Mouse (Mus musculus) cerebellum, adult 2 months (tissue): ENCODE measurements at regions not wholly inside any gene's neighbourhood (a gene's known extent, or its start where the extent isn't known, plus 50 kb on each side); places are given as distances from the start of the nearest gene placed in this dataset.

Source experiments
- CTCF ChIP-seq: fragments of 200-500 bp; IDR thresholded peaks from 2 replicates; pipeline ENCODE4 v1.5.1; 2011; ENCODE audit warnings: low read depth, mild to moderate bottlenecking, control low read depth, low read length, moderate library complexity, borderline replicate concordance; ENCODE audit not compliant: insufficient read depth
- POLR2A ChIP-seq: fragments of 200-500 bp; IDR thresholded peaks from 2 replicates; pipeline ENCODE4 v1.6.1; 2011; ENCODE audit warnings: low read length, control low read depth, borderline replicate concordance; ENCODE audit not compliant: insufficient read depth

- TF ChIP-seq CTCF = no peak
- TF ChIP-seq POLR2A = no peak
Measured at GRCm38 (mm10) chr3:60742232-60742631, 260.4 kb upstream of the P2ry1 start.
